Mouse (Mus musculus) midbrain, embryonic 14.5 days (tissue): ENCODE measurements around the gene Itga6. TPM values are rescaled to one million over a fixed set of nuclear protein-coding genes. Genes with fewer than 3 reads are reported as not detected.

Experiments used
- ATAC-seq: fragments of 200-750 bp; cut with Nextera tagmentation; 2 replicates; pipeline ENCODE4 v1.8.0; 2017; ENCODE audit warnings: moderate number of reproducible peaks, moderate library complexity; ENCODE audit not compliant: low FRiP score, low TSS enrichment
- DNase-seq: peaks from one replicate; pipeline ENCODE4 v3.0.0-alpha.2; 2015
- H3K27ac ChIP-seq: fragments of 300-500 bp; sonication (generic); replicated peaks from 2 replicates; pipeline ENCODE4 v1.5.1; 2014; ENCODE audit warnings: mild to moderate bottlenecking, low read depth, low read length, moderate library complexity
- H3K27me3 ChIP-seq: fragments of 300-500 bp; sonication (generic); 2 replicates; pipeline ENCODE4 v1.6.1; 2014; ENCODE audit warnings: low read length, control low read depth, mixed read lengths; ENCODE audit not compliant: control insufficient read depth, insufficient read depth
- H3K36me3 ChIP-seq: fragments of 300-500 bp; sonication (generic); 2 replicates; pipeline ENCODE4 v1.6.1; 2014; ENCODE audit warnings: low read length, control low read depth; ENCODE audit not compliant: control insufficient read depth, insufficient read depth
- H3K4me1 ChIP-seq: fragments of 300-500 bp; sonication (generic); 2 replicates; pipeline ENCODE4 v1.6.1; 2014; ENCODE audit warnings: mild to moderate bottlenecking, antibody characterized with exemption, low read length, control low read depth; ENCODE audit not compliant: control insufficient read depth, insufficient read depth
- H3K4me2 ChIP-seq: fragments of 300-500 bp; sonication (generic); 2 replicates; pipeline ENCODE4 v1.6.1; 2014; ENCODE audit warnings: mild to moderate bottlenecking, low read length, moderate library complexity
- H3K4me3 ChIP-seq: fragments of 300-500 bp; sonication (generic); replicated peaks from 2 replicates; pipeline ENCODE4 v1.5.1; 2014; ENCODE audit warnings: low read depth, low read length
- H3K9ac ChIP-seq: fragments of 300-500 bp; sonication (generic); replicated peaks from 2 replicates; pipeline ENCODE4 v1.6.1; 2014; ENCODE audit warnings: mild to moderate bottlenecking, low read length, moderate library complexity
- H3K9me3 ChIP-seq: fragments of 300-500 bp; sonication (generic); 2 replicates; pipeline ENCODE4 v1.6.1; 2016; ENCODE audit warnings: low read length, control low read depth, mixed read lengths; ENCODE audit not compliant: control insufficient read depth
- whole genome bisulfite sequencing: fragments of 180-500 bp; shearing (Covaris S2); extraction: QIAGEN DNeasy Blood & Tissue Kit; methylation state at CpG from one replicate; pipeline ENCODE4 v1.1.7; 2014; 5-methylcytosine and 5-hydroxymethylcytosine counted together
- polyA plus RNA-seq: library from polyadenylated mRNA; unstranded; fragments of >200 nt; fragmentation: Nextera tagmentation; extraction: Ambion mirVana; gene quantifications from 2 replicates; pipeline ENCODE4 v1.2.1, GENCODE M21; 2014

The Itga6 gene
- polyA plus RNA-seq, 1 experiment from 2014 or later, result 21.6 TPM

GRCm38 (mm10) chr2:71761081-71761480 is 15.7 kb downstream of the Itga6 start:
- WGBS, result 96% methylated on average over 9 of the region's 9 CpGs

GRCm38 (mm10) chr2:71764525-71764924 is 19.1 kb downstream of the Itga6 start:
- H3K4me1 ChIP-seq, result no peaks in the 10 kb centered on the region
- no peak overlapping the region for H3K4me3 ChIP-seq
- DNase-seq (no peak), ATAC-seq (no peak)
- no peaks in the 10 kb centered on the region for H3K27me3 ChIP-seq
- no peak overlapping the region for H3K9ac ChIP-seq
- no peak overlapping the region for H3K4me2 ChIP-seq
- no peak overlapping the region for H3K27ac ChIP-seq
- H3K9me3 ChIP-seq, result no peaks in the 10 kb centered on the region
- 82% methylated on average over 5 of the region's 5 CpGs for WGBS
- H3K36me3 ChIP-seq, result no peaks in the 10 kb centered on the region

More at GRCm38 (mm10) chr2:71761081-71761480, 15.7 kb downstream of the Itga6 start:
- Histone ChIP-seq H3K9me3 (no peaks in the 10 kb centered on the region), H3K36me3 (no peaks in the 10 kb centered on the region), H3K27me3 (no peaks in the 10 kb centered on the region), H3K27ac (no peak overlapping the region), H3K9ac (no peak overlapping the region), H3K4me1 (0 out of 2 replicates have a peak, but pooled peaks cover 6% of the 10 kb centered on the region), H3K4me2 (no peak overlapping the region), H3K4me3 (no peak overlapping the region)
- ATAC-seq, result no peak
- DNase-seq, result no peak

- H3K9me3 ChIP-seq, result no peaks in the 10 kb centered on the region
- WGBS, result 86% methylated on average over 3 of the region's 3 CpGs
- H3K36me3 ChIP-seq, result no peaks in the 10 kb centered on the region
- H3K27ac ChIP-seq, result no peak overlapping the region
- no peaks in the 10 kb centered on the region for H3K4me1 ChIP-seq
- no peak for DNase-seq
- no peaks in the 10 kb centered on the region for H3K27me3 ChIP-seq
- no peak overlapping the region for H3K4me3 ChIP-seq
- ATAC-seq, result no peak
- H3K4me2 ChIP-seq, result no peak overlapping the region
- H3K9ac ChIP-seq, result no peak overlapping the region
Measured at GRCm38 (mm10) chr2:71764961-71765735, 19.7 kb downstream of the Itga6 start.

GRCm38 (mm10) chr2:71766007-71766406 is 20.6 kb downstream of the Itga6 start:
- Histone ChIP-seq H3K36me3 (no peaks in the 10 kb centered on the region), H3K4me1 (no peaks in the 10 kb centered on the region), H3K4me3 (no peak overlapping the region), H3K27me3 (no peaks in the 10 kb centered on the region), H3K27ac (no peak overlapping the region), H3K4me2 (no peak overlapping the region), H3K9ac (no peak overlapping the region), H3K9me3 (no peaks in the 10 kb centered on the region)
- 90% methylated on average over 5 of the region's 5 CpGs for WGBS
- DNase-seq (no peak), ATAC-seq (no peak)

GRCm38 (mm10) chr2:71767019-71767610 is 21.7 kb downstream of the Itga6 start:
- no peak overlapping the region for H3K9ac ChIP-seq
- no peaks in the 10 kb centered on the region for H3K27me3 ChIP-seq
- ATAC-seq (no peak), DNase-seq (no peak)
- no peaks in the 10 kb centered on the region for H3K4me1 ChIP-seq
- no peak overlapping the region for H3K4me2 ChIP-seq
- H3K36me3 ChIP-seq, result no peaks in the 10 kb centered on the region
- no peaks in the 10 kb centered on the region for H3K9me3 ChIP-seq
- no peak overlapping the region for H3K27ac ChIP-seq
- 86% methylated on average over 6 of the region's 6 CpGs for WGBS
- no peak overlapping the region for H3K4me3 ChIP-seq

GRCm38 (mm10) chr2:71771762-71772161 is 26.3 kb downstream of the Itga6 start:
- no peak overlapping the region for H3K4me2 ChIP-seq
- H3K4me1 ChIP-seq, result 0 out of 2 replicates have a peak, but pooled peaks cover 11% of the 10 kb centered on the region
- 89% methylated on average over 4 of the region's 4 CpGs for WGBS
- H3K36me3 ChIP-seq, result no peaks in the 10 kb centered on the region
- no peak overlapping the region for H3K4me3 ChIP-seq
- no peaks in the 10 kb centered on the region for H3K27me3 ChIP-seq
- H3K9me3 ChIP-seq, result no peaks in the 10 kb centered on the region
- no peak overlapping the region for H3K27ac ChIP-seq
- DNase-seq (no peak), ATAC-seq (no peak)
- no peak overlapping the region for H3K9ac ChIP-seq

- ATAC-seq (no peak), DNase-seq (no peak)
- H3K4me3 ChIP-seq, result no peak overlapping the region
- 0 out of 2 replicates have a peak, but pooled peaks cover 11% of the 10 kb centered on the region for H3K4me1 ChIP-seq
- no peak overlapping the region for H3K27ac ChIP-seq
- 97% methylated on average over 5 of the region's 5 CpGs for WGBS
- H3K4me2 ChIP-seq, result no peak overlapping the region
- no peaks in the 10 kb centered on the region for H3K27me3 ChIP-seq
- H3K36me3 ChIP-seq, result no peaks in the 10 kb centered on the region
- H3K9ac ChIP-seq, result no peak overlapping the region
- no peaks in the 10 kb centered on the region for H3K9me3 ChIP-seq
Measured at GRCm38 (mm10) chr2:71773714-71774113, 28.3 kb downstream of the Itga6 start.

GRCm38 (mm10) chr2:71774246-71774951 is 29.0 kb downstream of the Itga6 start:
- Histone ChIP-seq H3K27ac (0 out of 2 replicates have a peak overlapping the region, but pooled peaks have one; percentile 15), H3K9me3 (no peaks in the 10 kb centered on the region), H3K9ac (no peak overlapping the region), H3K4me2 (peak overlapping the region; percentile 23; the same call in 1 of the 2 replicates), H3K4me3 (no peak overlapping the region), H3K36me3 (no peaks in the 10 kb centered on the region), H3K4me1 (0 out of 2 replicates have a peak, but pooled peaks cover 11% of the 10 kb centered on the region), H3K27me3 (no peaks in the 10 kb centered on the region)
- DNase-seq, result peak; percentile 18
- WGBS, result 63% methylated on average over 10 of the region's 10 CpGs
- ATAC-seq, result no peak
